Mouse (Mus musculus) spleen, adult 2 months (tissue): ENCODE results near the gene Bysl.

Source experiments
- CTCF ChIP-seq: fragments of 200-500 bp; IDR thresholded peaks from 2 replicates; pipeline ENCODE4 v1.5.1; 2011; ENCODE audit warnings: mild to moderate bottlenecking, inconsistent platforms; ENCODE audit not compliant: insufficient read depth, insufficient read length, insufficient replicate concordance; ENCODE audit errors: extremely low read depth
- POLR2A ChIP-seq: fragments of 200-500 bp; IDR thresholded peaks from 2 replicates; pipeline ENCODE4 v1.6.1; 2011; ENCODE audit warnings: low read depth, low read length, inconsistent platforms

DNA sequence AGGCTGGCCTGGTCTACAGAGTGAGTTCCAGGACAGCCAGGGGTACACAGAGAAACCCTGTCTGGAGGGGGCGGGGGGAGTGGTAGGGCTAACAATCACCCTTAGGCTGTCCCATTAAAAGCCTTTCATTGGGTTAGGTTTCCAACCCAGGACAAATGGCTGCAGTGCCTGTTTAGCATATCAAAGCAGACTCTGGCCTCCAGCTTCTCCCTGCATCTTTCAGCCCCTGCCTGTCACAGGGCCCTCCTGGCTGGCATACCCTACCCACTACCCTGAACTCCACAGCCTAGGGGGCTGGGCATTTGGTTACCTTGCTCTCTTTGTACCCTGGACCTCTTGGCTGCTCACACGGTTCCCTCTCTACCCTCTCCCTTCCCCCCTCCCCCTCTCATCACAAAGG, 45.2 kb downstream of the Bysl start:
- no peak for TF ChIP-seq CTCF
- TF ChIP-seq POLR2A: no peak
